Mouse (Mus musculus) thymus, adult 2 months (tissue): ENCODE results near the gene Lsamp.

ENCODE experiments used
- CTCF ChIP-seq: fragments of 200-500 bp; IDR thresholded peaks from 2 replicates; pipeline ENCODE4 v1.5.1; 2012; ENCODE audit warnings: mild to moderate bottlenecking, control low read depth, low read length, moderate library complexity, borderline replicate concordance; ENCODE audit not compliant: control insufficient read depth, poor library complexity, insufficient read depth; ENCODE audit errors: extremely low read depth
- POLR2A ChIP-seq: fragments of 200-500 bp; IDR thresholded peaks from 2 replicates; pipeline ENCODE4 v1.6.1; 2012; ENCODE audit warnings: mild to moderate bottlenecking, low read length, control low read depth, moderate library complexity; ENCODE audit not compliant: control insufficient read depth, poor library complexity, insufficient read depth; ENCODE audit errors: extremely low read depth

DNA sequence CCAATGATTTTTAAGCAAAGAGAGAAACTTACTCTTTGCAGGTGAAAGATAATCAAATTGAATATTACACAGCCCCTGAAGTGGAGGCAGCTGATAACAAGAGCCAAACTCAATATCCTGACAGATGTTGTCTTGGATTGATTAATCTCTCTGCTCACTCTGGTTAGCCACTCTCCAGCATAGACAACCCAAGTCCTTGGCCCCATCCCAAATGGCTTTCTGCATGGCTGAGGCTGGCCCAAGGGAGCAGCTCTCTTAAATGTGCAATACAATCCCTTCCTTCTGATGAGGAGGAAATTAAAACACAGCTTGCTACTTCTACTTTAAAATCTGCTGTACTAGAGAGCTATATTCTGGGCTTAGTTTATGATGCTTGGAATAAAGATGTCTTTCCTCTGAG is 1572.9 kb downstream of the Lsamp start:
- TF ChIP-seq CTCF, result no peak
- TF ChIP-seq POLR2A, result no peak
